Mouse (Mus musculus): Measurements from ENCODE around the gene Ptpre. TPM values are rescaled to one million over a fixed set of nuclear protein-coding genes. Genes with fewer than 3 reads are reported as not detected.
A peak's percentile ranks its signal among the peaks of the same experiment; 100 is the strongest.

Gene Ptpre
- total and polyA plus RNA-seq, 3 experiments: 30.5 to 154 (median 119) TPM

DNA sequence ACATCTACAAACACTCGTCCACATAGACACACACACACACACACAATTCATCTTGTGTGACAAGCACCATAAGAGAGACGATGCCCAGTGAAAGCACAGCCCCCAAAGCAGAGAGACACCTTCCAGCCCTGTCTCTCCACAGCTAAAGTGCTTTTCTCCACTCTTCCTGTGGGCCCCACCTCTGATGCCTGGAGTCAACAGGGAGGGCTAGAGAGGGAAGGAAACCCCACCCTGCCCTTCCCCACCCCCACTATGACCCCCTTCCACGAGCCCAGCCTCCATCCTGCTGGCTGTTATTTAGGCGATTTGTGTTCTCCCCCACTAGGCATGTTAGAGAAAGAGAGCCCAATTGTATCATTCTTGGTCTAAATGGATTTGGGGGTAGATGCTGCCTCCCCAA, 49.1 kb downstream of the Ptpre start:
- Histone ChIP-seq H3K36me3 (replicated peaks) (peaks cover 84% of the 10 kb centered on the region), H3K4me1 (ENCODE audit: insufficient read depth, low read depth, low read length) (peaks cover 95% of the 10 kb centered on the region), H3K27me3 (ENCODE audit: insufficient read depth, low read length) (no peaks in the 10 kb centered on the region), H3K4me3 (ENCODE audit: low read depth, low read length) (peak overlapping the region; percentile 34; the same call in 1 of the 2 replicates), H3K9me3 (replicated peaks) (no peaks in the 10 kb centered on the region)
- DNase-seq (ENCODE audit: low spot score): no peak
- no peak for ATAC-seq (ENCODE audit: extremely low read depth, insufficient number of reproducible peaks, low FRiP score, poor library complexity, severe bottlenecking)
- no peak for TF ChIP-seq GATA2 (IDR thresholded peaks at IDR 0.05; ENCODE audit: borderline replicate concordance, low read depth, low read length)
- TF ChIP-seq GATA1 (IDR thresholded peaks at IDR 0.05; ENCODE audit: borderline replicate concordance, low read length): no peak
- no peak for TF ChIP-seq CTCF (IDR thresholded peaks at IDR 0.05; ENCODE audit: low read depth, low read length)
- TF ChIP-seq POLR2AphosphoS5 (IDR thresholded peaks at IDR 0.05; ENCODE audit: insufficient replicate concordance, low read depth, low read length): no peak
- TF ChIP-seq TAL1 (conservative IDR thresholded peaks at IDR 0.05; ENCODE audit: low read depth, low read length): no peak

DNA sequence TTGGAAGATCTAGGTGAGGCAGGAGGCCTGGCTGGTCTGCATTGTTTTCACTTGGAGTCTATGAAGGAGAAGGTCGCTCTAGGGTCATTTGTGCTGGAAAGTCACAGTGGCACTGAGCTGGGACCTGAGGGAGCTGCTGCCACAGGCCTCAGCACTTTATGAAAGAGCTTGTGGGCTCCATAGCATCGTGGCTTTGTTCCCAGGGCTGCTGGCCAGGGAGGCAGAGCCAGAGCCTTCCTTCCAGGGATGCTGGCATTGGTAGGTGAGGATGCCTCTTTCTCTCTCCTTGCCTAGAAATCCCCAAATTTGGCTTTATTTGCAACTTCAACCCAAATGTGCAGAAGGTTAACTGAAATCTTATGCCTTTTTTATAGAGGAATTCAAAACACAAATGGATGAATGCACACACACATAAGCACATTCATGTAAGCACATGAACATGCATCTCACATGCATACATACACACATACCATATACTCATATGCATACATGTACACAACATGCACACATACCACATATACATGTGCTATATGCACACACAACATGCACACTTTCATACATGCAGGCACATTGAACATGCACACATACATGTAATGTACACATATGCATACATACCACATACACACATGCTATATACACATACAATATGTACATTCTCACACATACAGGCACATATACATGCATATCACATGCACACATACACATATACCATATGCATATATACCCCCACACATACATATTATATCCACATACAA, 50.7 kb downstream of the Ptpre start:
- no peaks in the 10 kb centered on the region for H3K27me3 ChIP-seq (ENCODE audit: insufficient read depth, low read length)
- no peaks in the 10 kb centered on the region for H3K9me3 ChIP-seq (replicated peaks)
- DNase-seq (ENCODE audit: low spot score) (no peak), ATAC-seq (ENCODE audit: extremely low read depth, insufficient number of reproducible peaks, low FRiP score, poor library complexity, severe bottlenecking) (no peak)
- peaks cover 95% of the 10 kb centered on the region for H3K4me1 ChIP-seq (ENCODE audit: insufficient read depth, low read depth, low read length)
- peak overlapping the region; percentile 64 for H3K4me3 ChIP-seq (ENCODE audit: low read depth, low read length)
- no peak for TF ChIP-seq TAL1 (conservative IDR thresholded peaks at IDR 0.05; ENCODE audit: low read depth, low read length)
- no peak for TF ChIP-seq POLR2AphosphoS5 (IDR thresholded peaks at IDR 0.05; ENCODE audit: insufficient replicate concordance, low read depth, low read length)
- TF ChIP-seq CTCF (IDR thresholded peaks at IDR 0.05; ENCODE audit: low read depth, low read length): no peak
- TF ChIP-seq GATA1 (IDR thresholded peaks at IDR 0.05; ENCODE audit: borderline replicate concordance, low read length): no peak
- no peak for TF ChIP-seq GATA2 (IDR thresholded peaks at IDR 0.05; ENCODE audit: borderline replicate concordance, low read depth, low read length)
- peaks cover 84% of the 10 kb centered on the region for H3K36me3 ChIP-seq (replicated peaks)

DNA sequence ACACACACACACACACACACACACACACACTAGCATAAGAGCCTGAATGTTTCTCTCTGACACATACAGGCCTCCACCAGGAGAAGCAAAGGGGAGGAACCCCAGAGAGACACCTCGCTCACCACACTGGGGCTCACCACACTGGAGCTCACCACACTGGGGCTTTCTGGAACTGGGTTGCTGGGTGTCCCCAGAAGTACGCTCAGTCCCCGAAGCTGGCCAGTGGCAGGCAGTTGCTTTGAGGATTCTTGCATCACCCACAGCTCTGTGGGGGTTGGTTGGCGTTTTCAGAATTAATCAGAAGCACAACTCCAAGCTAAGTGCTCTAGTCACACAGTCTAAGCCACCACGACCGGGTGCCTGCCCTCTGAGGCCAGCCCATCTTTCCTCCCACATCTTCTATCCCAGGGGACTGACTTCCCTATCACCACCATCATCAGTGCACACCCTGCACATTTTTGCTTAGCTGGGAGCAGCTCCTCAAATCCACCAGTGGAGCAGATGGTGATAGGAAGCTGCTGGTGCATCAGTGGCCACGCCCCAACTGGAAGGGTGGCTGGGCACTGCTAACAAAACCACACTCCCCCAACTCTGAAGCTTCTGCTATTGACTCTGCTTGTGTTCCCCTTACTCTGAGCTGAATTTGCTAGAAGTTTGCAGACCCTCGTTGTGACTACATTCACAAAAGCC, 51.5 kb downstream of the Ptpre start:
- Histone ChIP-seq H3K27me3 (ENCODE audit: insufficient read depth, low read length) (no peaks in the 10 kb centered on the region), H3K9me3 (replicated peaks) (no peaks in the 10 kb centered on the region), H3K4me3 (ENCODE audit: low read depth, low read length) (peak overlapping the region; percentile 64), H3K4me1 (ENCODE audit: insufficient read depth, low read depth, low read length) (peaks cover 95% of the 10 kb centered on the region), H3K36me3 (replicated peaks) (peaks cover 79% of the 10 kb centered on the region)
- ATAC-seq (ENCODE audit: extremely low read depth, insufficient number of reproducible peaks, low FRiP score, poor library complexity, severe bottlenecking): peak; percentile 62
- DNase-seq (ENCODE audit: low spot score): peak; percentile 63
- TF ChIP-seq POLR2AphosphoS5 (IDR thresholded peaks at IDR 0.05; ENCODE audit: insufficient replicate concordance, low read depth, low read length) (0 out of 2 replicates have a peak, but pooled peaks have one; percentile 21), GATA1 (IDR thresholded peaks at IDR 0.05; ENCODE audit: borderline replicate concordance, low read length) (no peak), TAL1 (conservative IDR thresholded peaks at IDR 0.05; ENCODE audit: low read depth, low read length) (0 out of 2 replicates have a peak, but pooled peaks have one; percentile 15), GATA2 (IDR thresholded peaks at IDR 0.05; ENCODE audit: borderline replicate concordance, low read depth, low read length) (no peak), CTCF (IDR thresholded peaks at IDR 0.05; ENCODE audit: low read depth, low read length) (no peak)

DNA sequence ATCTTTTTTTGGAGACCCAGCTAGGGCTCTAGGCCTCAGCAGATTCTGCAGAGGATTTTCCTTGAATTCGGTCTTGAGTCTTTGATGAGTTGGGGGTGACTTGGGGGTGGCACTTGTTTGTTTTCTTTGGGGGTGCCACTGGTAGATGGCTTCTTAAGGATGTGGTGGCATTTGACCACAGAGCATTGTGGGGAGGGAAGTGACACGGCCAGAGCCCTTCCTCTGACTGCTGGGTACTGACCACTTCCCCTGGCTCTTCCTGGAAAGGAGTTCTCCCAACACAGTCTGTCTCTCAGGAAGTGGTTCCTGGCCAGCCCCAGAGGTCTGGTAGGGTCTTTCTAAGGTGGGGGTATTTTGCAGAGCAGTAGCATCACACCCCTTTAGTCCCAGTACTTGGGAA, 54.2 kb downstream of the Ptpre start:
- no peak for TF ChIP-seq POLR2AphosphoS5 (IDR thresholded peaks at IDR 0.05; ENCODE audit: insufficient replicate concordance, low read depth, low read length)
- TF ChIP-seq CTCF (IDR thresholded peaks at IDR 0.05; ENCODE audit: low read depth, low read length): no peak
- TF ChIP-seq GATA1 (IDR thresholded peaks at IDR 0.05; ENCODE audit: borderline replicate concordance, low read length): no peak
- no peak for TF ChIP-seq TAL1 (conservative IDR thresholded peaks at IDR 0.05; ENCODE audit: low read depth, low read length)
- no peak for TF ChIP-seq GATA2 (IDR thresholded peaks at IDR 0.05; ENCODE audit: borderline replicate concordance, low read depth, low read length)
- Histone ChIP-seq H3K9me3 (replicated peaks) (no peaks in the 10 kb centered on the region), H3K36me3 (replicated peaks) (peaks cover 70% of the 10 kb centered on the region), H3K4me3 (ENCODE audit: low read depth, low read length) (no peak overlapping the region; the same call in 1 of the 2 replicates), H3K27me3 (ENCODE audit: insufficient read depth, low read length) (no peaks in the 10 kb centered on the region), H3K4me1 (ENCODE audit: insufficient read depth, low read depth, low read length) (peaks cover 97% of the 10 kb centered on the region)
- ATAC-seq (ENCODE audit: extremely low read depth, insufficient number of reproducible peaks, low FRiP score, poor library complexity, severe bottlenecking): no peak
- DNase-seq (ENCODE audit: low spot score): no peak

DNA sequence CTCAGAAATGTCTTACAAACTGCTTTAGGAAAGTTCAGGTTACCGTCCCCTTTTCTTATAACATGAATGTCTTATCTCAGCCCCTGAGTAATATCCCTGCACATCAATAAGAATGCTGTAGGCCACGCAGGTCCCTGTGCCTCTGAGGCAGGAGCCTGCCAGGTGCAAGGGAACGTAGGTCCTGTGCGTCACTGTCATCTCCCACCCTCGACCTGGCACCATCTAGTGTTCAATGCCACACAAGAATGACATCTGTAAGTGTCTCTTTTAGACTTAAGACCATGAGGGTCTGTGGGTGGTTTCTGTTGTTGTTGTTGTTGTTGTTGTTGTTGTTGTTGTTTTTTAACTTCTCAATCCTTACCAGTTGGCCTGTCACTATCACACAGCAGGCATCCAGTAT, 56.0 kb downstream of the Ptpre start:
- H3K36me3 ChIP-seq (replicated peaks): peaks cover 68% of the 10 kb centered on the region
- H3K4me1 ChIP-seq (ENCODE audit: insufficient read depth, low read depth, low read length): peaks cover 97% of the 10 kb centered on the region
- ATAC-seq (ENCODE audit: extremely low read depth, insufficient number of reproducible peaks, low FRiP score, poor library complexity, severe bottlenecking) (no peak), DNase-seq (ENCODE audit: low spot score) (no peak)
- H3K9me3 ChIP-seq (replicated peaks): no peaks in the 10 kb centered on the region
- TF ChIP-seq GATA1 (IDR thresholded peaks at IDR 0.05; ENCODE audit: borderline replicate concordance, low read length) (no peak), GATA2 (IDR thresholded peaks at IDR 0.05; ENCODE audit: borderline replicate concordance, low read depth, low read length) (no peak), TAL1 (conservative IDR thresholded peaks at IDR 0.05; ENCODE audit: low read depth, low read length) (no peak), POLR2AphosphoS5 (IDR thresholded peaks at IDR 0.05; ENCODE audit: insufficient replicate concordance, low read depth, low read length) (no peak), CTCF (IDR thresholded peaks at IDR 0.05; ENCODE audit: low read depth, low read length) (no peak)
- H3K27me3 ChIP-seq (ENCODE audit: insufficient read depth, low read length): no peaks in the 10 kb centered on the region
- peak overlapping the region; percentile 34; the same call in 1 of the 2 replicates for H3K4me3 ChIP-seq (ENCODE audit: low read depth, low read length)

DNA sequence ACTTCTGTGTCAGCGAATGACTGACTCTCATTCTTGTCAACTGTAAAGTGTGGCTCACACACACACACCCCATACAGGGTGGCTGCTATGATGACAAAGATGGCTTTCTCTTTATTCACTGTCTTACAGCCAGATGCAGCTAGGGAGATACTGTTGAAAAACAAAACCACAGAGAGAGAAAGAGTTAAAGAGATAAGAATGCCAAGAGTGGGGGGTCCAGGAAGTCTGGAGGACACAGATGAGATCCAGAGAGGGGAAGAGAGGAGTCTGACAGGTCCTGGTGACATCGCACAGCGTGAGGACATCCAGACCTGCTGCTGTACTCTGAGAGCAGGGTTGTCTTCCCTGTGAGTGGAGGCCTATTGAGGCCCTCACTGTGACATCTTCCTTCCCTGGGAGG, 56.5 kb downstream of the Ptpre start:
- Histone ChIP-seq H3K4me1 (ENCODE audit: insufficient read depth, low read depth, low read length) (peaks cover 97% of the 10 kb centered on the region), H3K36me3 (replicated peaks) (peaks cover 63% of the 10 kb centered on the region), H3K4me3 (ENCODE audit: low read depth, low read length) (no peak overlapping the region), H3K9me3 (replicated peaks) (no peaks in the 10 kb centered on the region), H3K27me3 (ENCODE audit: insufficient read depth, low read length) (no peaks in the 10 kb centered on the region)
- DNase-seq (ENCODE audit: low spot score): peak; percentile 53
- peak; percentile 67 for ATAC-seq (ENCODE audit: extremely low read depth, insufficient number of reproducible peaks, low FRiP score, poor library complexity, severe bottlenecking)
- TF ChIP-seq CTCF (IDR thresholded peaks at IDR 0.05; ENCODE audit: low read depth, low read length) (no peak), TAL1 (conservative IDR thresholded peaks at IDR 0.05; ENCODE audit: low read depth, low read length) (peak; percentile 76)
